Mouse (Mus musculus) lung, postnatal 4 days (tissue): ENCODE measurements around the gene Ppargc1a.

Experiments
- DNase-seq, 2 experiments: peaks; one replicate each; pipeline ENCODE4 v3.0.0; 2021

Ppargc1a gene

GRCm38 (mm10) chr5:51410006-51410405 lies 157.5 kb downstream of the Ppargc1a start:
- DNase-seq = no peak

DNA sequence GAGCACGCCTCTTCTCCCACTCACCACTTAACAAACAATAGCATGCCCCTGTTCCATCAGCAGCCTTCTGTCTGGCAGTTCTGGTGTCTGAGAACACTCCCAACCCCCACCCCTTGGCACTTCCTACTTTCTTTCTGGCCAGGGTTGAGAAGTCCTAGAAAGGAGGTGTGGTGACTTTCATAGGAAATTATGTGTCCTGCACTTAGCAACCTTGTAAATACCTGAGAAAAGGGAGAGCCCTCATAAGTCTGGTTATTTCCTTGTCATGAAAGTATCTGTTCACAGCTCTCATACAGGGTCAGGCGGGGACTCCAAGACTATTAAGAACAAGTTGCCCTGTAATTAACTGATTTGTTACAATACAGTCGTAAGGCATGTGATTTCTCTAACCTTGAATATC lies 161.1 kb downstream of the Ppargc1a start:
- DNase-seq = no peak
